25 mouse cellular contexts compared by ENCODE assay signal in the genomic region with DNA sequence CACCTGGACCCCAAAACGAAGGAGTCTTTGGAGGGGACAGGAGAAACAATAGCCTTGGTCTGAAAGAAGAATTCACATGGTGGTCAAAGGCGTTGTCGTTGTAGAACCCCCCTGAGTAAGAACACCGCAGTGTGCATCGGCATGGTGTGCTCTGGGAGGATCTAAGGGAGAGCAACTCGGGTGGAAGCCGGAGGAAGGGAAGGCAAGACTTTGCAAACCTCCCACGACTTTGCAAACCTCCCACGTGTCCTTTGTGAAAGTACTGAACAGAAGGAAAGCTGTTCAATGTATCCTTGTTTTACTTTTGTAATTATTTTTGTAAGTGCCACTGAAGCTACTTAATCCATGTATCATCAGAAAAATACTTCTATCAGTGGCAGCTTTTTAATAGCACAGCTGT. TPM values are rescaled to one million over a fixed set of nuclear protein-coding genes. Genes with fewer than 3 reads are reported as not detected.
DNase-seq lines count a peak whose midpoint lies in the region; ATAC-seq and TF ChIP-seq lines count a peak whose summit lies in the region.
"Had no signal": no experiment of that assay in that cellular context is flagged by ENCODE, and none has a peak within 500 bp of the region (broad histone marks: within the 10 kb centered on the region; RNA-seq: fewer than 3 reads in every experiment).

No protein-coding gene starts in this region.

- peak; percentile 23 for DNase-seq in right cerebral cortex, adult 18-20 months
- DNase-seq in right cerebral cortex, postnatal 25 days: no peak
- DNase-seq in testis, postnatal 10 days (ENCODE audit: low spot score): no peak
- DNase-seq in telencephalon, adult 2 months (ENCODE audit: low read depth, low spot score): peak; percentile 27
- DNase-seq in urinary bladder, adult 2 months (ENCODE audit: low spot score): no peak
- DNase-seq: adrenal gland, adult 2 months; adrenal gland, postnatal 10 days; adrenal gland, postnatal 25 days; cerebellum, adult 11-12 months; cerebellum, adult 2 months; cerebellum, adult 9-10 months; cerebellum, postnatal 10 days; cerebellum, postnatal 25 days had no signal

- peak overlapping the region; percentile 53; the same call in 1 of the 2 replicates for H3K27ac ChIP-seq in testis, adult 2 months (ENCODE audit: control insufficient read depth, insufficient read depth, low read depth, low read length)
- H3K27ac ChIP-seq: embryonic facial prominence, embryonic 10.5 days; embryonic facial prominence, embryonic 12.5 days; forebrain, embryonic 10.5 days; forebrain, embryonic 12.5 days had no signal

- ATAC-seq in erythroblast, adult 5-6 weeks (replicated peaks; ENCODE audit: low FRiP score, poor library complexity, severe bottlenecking): no peak
- ATAC-seq: forebrain, embryonic 14.5 days; forebrain, embryonic 16.5 days had no signal

- no peak overlapping the region for H3K4me3 ChIP-seq in testis, adult 2 months (ENCODE audit: control insufficient read depth, low read depth, low read length)
- H3K4me3 ChIP-seq: embryonic facial prominence, embryonic 10.5 days; embryonic facial prominence, embryonic 12.5 days; erythroblast, embryonic 14.5 days; forebrain, embryonic 10.5 days; forebrain, embryonic 12.5 days had no signal

- TF ChIP-seq CTCF in testis, adult 2 months (IDR thresholded peaks at IDR 0.05; ENCODE audit: control insufficient read depth, insufficient read depth, insufficient replicate concordance, low read depth, low read length): no peak

- TF ChIP-seq POLR2A in testis, adult 2 months (IDR thresholded peaks at IDR 0.05; ENCODE audit: control insufficient read depth, low read depth, low read length): no peak

- H3K36me3 ChIP-seq in testis, adult 2 months (ENCODE audit: control insufficient read depth, insufficient read depth, low read length): no peaks in the 10 kb centered on the region
- H3K36me3 ChIP-seq: embryonic facial prominence, embryonic 10.5 days; embryonic facial prominence, embryonic 12.5 days; forebrain, embryonic 10.5 days; forebrain, embryonic 12.5 days had no signal

- H3K27me3 ChIP-seq in testis, adult 2 months (ENCODE audit: control insufficient read depth, insufficient read depth, low read length): no peaks in the 10 kb centered on the region
- H3K27me3 ChIP-seq: embryonic facial prominence, embryonic 12.5 days; forebrain, embryonic 12.5 days had no signal

- no peaks in the 10 kb centered on the region for H3K4me1 ChIP-seq in testis, adult 2 months (ENCODE audit: control insufficient read depth, insufficient read depth, low read length)
- H3K4me1 ChIP-seq: embryonic facial prominence, embryonic 10.5 days; embryonic facial prominence, embryonic 12.5 days; forebrain, embryonic 10.5 days; forebrain, embryonic 12.5 days had no signal

RNA-seq across cellular contexts. Expression of gene Stpg2, which starts 11.5 kb away (rescaled TPM):
- 7.5 and 8.0 TPM in 2 replicates for polyA plus RNA-seq in testis, adult 2 months (2012; rRNA removed)
- not detected in 2 replicates for total RNA-seq in erythroblast, adult 5-6 weeks (2015; ENCODE audit: low replicate concordance)
- not detected in 2 replicates for total RNA-seq in erythroblast, adult 5-6 weeks (2017; ENCODE audit: low replicate concordance)
- 0.10 and 0.18 TPM in 2 replicates for polyA plus RNA-seq in urinary bladder, adult 2 months (2012; rRNA removed)
- total RNA-seq: adrenal gland, adult 2 months; ES-E14; MEL had no signal
- polyA plus RNA-seq: adrenal gland, adult 2 months; C2C12; erythroblast, embryonic 14.5 days; forebrain, embryonic 16.5 days had no signal

Comparison
In these comparisons a context has a peak if more than half of its experiments do, and no peak if none do; other contexts are left out.
1. DNase-seq: peak in right cerebral cortex, adult 18-20 months (single experiment) and telencephalon, adult 2 months (single experiment); none in right cerebral cortex, postnatal 25 days (single experiment), testis, postnatal 10 days (single experiment) and urinary bladder, adult 2 months (single experiment).